Mouse (Mus musculus) intestine, embryonic 16.5 days (tissue): Measurements from ENCODE around the gene Itgam. TPM values are rescaled to one million over a fixed set of nuclear protein-coding genes. Genes with fewer than 3 reads are reported as not detected.
"Not testable (repeated sequence)": the region's sequence is repeated elsewhere in the genome, so short reads cannot be mapped to it uniquely, and the experiment has no call there.

Source experiments
- ATAC-seq: fragments of 200-750 bp; cut with Nextera tagmentation; 2 replicates; pipeline ENCODE4 v1.8.0; 2017; ENCODE audit warnings: moderate TSS enrichment, moderate library complexity
- H3K27ac ChIP-seq: fragments of 300-500 bp; sonication (generic); 2 replicates; pipeline ENCODE4 v1.5.1; 2014; ENCODE audit warnings: mild to moderate bottlenecking, low read length
- H3K27me3 ChIP-seq: fragments of 300-500 bp; sonication (generic); replicated peaks from 2 replicates; pipeline ENCODE4 v1.6.1; 2014; ENCODE audit warnings: low read length, control low read depth, mixed read lengths; ENCODE audit not compliant: control insufficient read depth, insufficient read depth
- H3K36me3 ChIP-seq: fragments of 300-500 bp; sonication (generic); 2 replicates; pipeline ENCODE4 v1.6.1; 2014; ENCODE audit warnings: low read length, control low read depth; ENCODE audit not compliant: control insufficient read depth, insufficient read depth
- H3K4me1 ChIP-seq: fragments of 300-500 bp; sonication (generic); 2 replicates; pipeline ENCODE4 v1.6.1; 2014; ENCODE audit warnings: low read length, control low read depth, mixed read lengths; ENCODE audit not compliant: control insufficient read depth, insufficient read depth
- H3K4me2 ChIP-seq: fragments of 300-500 bp; sonication (generic); 2 replicates; pipeline ENCODE4 v1.6.1; 2014; ENCODE audit warnings: low read depth, low read length, control low read depth
- H3K4me3 ChIP-seq: fragments of 300-500 bp; sonication (generic); 2 replicates; pipeline ENCODE4 v1.5.1; 2014; ENCODE audit warnings: mild to moderate bottlenecking, low read length
- H3K9ac ChIP-seq: fragments of 300-500 bp; sonication (generic); 2 replicates; pipeline ENCODE4 v1.6.1; 2014; ENCODE audit warnings: low read depth, low read length
- H3K9me3 ChIP-seq: fragments of 300-500 bp; sonication (generic); 2 replicates; pipeline ENCODE4 v1.6.1; 2016; ENCODE audit warnings: low read length, control low read depth; ENCODE audit not compliant: control insufficient read depth
- WGBS: fragments of 180-500 bp; shearing (Covaris S2); extraction: QIAGEN DNeasy Blood & Tissue Kit; methylation state at CpG from one replicate; pipeline ENCODE4 v1.1.7; 2014; 5-methylcytosine and 5-hydroxymethylcytosine counted together
- polyA plus RNA-seq: library from polyadenylated mRNA; unstranded; fragments of >200 nt; fragmentation: Nextera tagmentation; extraction: Ambion mirVana; gene quantifications from 2 replicates; pipeline ENCODE4 v1.2.1, GENCODE M21; 2015

Itgam gene
- 2.4 and 2.5 TPM in 2 replicates for polyA plus RNA-seq

- Histone ChIP-seq H3K27ac (no peak within 1 kb of the TSS), H3K9me3 (no peaks in the 10 kb centered on the region), H3K4me1 (0 out of 2 replicates have a peak, but pooled peaks cover 4% of the 10 kb centered on the region), H3K27me3 (no peaks in the 10 kb centered on the region), H3K4me2 (no peak within 1 kb of the TSS), H3K4me3 (no peak within 1 kb of the TSS), H3K9ac (no peak within 1 kb of the TSS), H3K36me3 (no peaks in the 10 kb centered on the region)
- no peak for ATAC-seq
- WGBS, result 85% methylated on average over 7 of the region's 7 CpGs
Observed at GRCm38 (mm10) chr7:128062456-128062855, at the start of gene Itgam, which contains the start of gene Gm49368. Itgam (plus strand) TSS chr7:128062640. Gm49368 (plus strand) TSS chr7:128062683.

- Histone ChIP-seq H3K9me3 (no peaks in the 10 kb centered on the region), H3K4me3 (no peak overlapping the region), H3K9ac (no peak overlapping the region), H3K4me1 (peaks cover 4% of the 10 kb centered on the region; the same call in 1 of the 2 replicates), H3K4me2 (no peak overlapping the region), H3K27me3 (no peaks in the 10 kb centered on the region), H3K36me3 (no peaks in the 10 kb centered on the region), H3K27ac (no peak overlapping the region)
- no peak for ATAC-seq
- WGBS, result 89% methylated on average over 13 of the region's 13 CpGs
Observed at GRCm38 (mm10) chr7:128013116-128013515, 49.3 kb upstream of the Itgam start.

GRCm38 (mm10) chr7:128016134-128016533 is 46.3 kb upstream of the Itgam start:
- H3K4me3 ChIP-seq, H3K9me3 ChIP-seq, H3K27me3 ChIP-seq, H3K36me3 ChIP-seq, H3K4me2 ChIP-seq, H3K4me1 ChIP-seq, H3K9ac ChIP-seq, H3K27ac ChIP-seq: not testable (repeated sequence)
- WGBS, result 58% methylated on average over 5 of the region's 5 CpGs
- peak; percentile 51; the same call in 1 of the 2 replicates for ATAC-seq

GRCm38 (mm10) chr7:128016650-128017049 is 45.8 kb upstream of the Itgam start:
- Histone ChIP-seq H3K9me3 (no peaks in the 10 kb centered on the region), H3K36me3 (no peaks in the 10 kb centered on the region), H3K9ac (no peak overlapping the region), H3K4me2 (no peak overlapping the region), H3K4me1 (no peaks in the 10 kb centered on the region), H3K27ac (no peak overlapping the region), H3K27me3 (no peaks in the 10 kb centered on the region), H3K4me3 (no peak overlapping the region)
- no peak for ATAC-seq
- 75% methylated on average over 6 of the region's 6 CpGs for WGBS

GRCm38 (mm10) chr7:128018275-128018674 is 44.2 kb upstream of the Itgam start:
- H3K36me3 ChIP-seq, result no peaks in the 10 kb centered on the region
- no peaks in the 10 kb centered on the region for H3K27me3 ChIP-seq
- no peak overlapping the region for H3K27ac ChIP-seq
- H3K9me3 ChIP-seq, result no peaks in the 10 kb centered on the region
- no peaks in the 10 kb centered on the region for H3K4me1 ChIP-seq
- no peak overlapping the region for H3K4me3 ChIP-seq
- 90% methylated on average over 3 of the region's 3 CpGs for WGBS
- ATAC-seq, result no peak
- no peak overlapping the region for H3K9ac ChIP-seq
- no peak overlapping the region for H3K4me2 ChIP-seq

GRCm38 (mm10) chr7:128019187-128019586 is 43.3 kb upstream of the Itgam start:
- no peaks in the 10 kb centered on the region for H3K4me1 ChIP-seq
- H3K4me2 ChIP-seq, result no peak overlapping the region
- H3K4me3 ChIP-seq, result no peak overlapping the region
- no peak overlapping the region for H3K27ac ChIP-seq
- no peaks in the 10 kb centered on the region for H3K27me3 ChIP-seq
- no peaks in the 10 kb centered on the region for H3K36me3 ChIP-seq
- H3K9me3 ChIP-seq, result no peaks in the 10 kb centered on the region
- H3K9ac ChIP-seq, result no peak overlapping the region
- ATAC-seq, result peak; percentile 85
- WGBS, result 50% methylated on average over 2 of the region's 2 CpGs

GRCm38 (mm10) chr7:128022974-128023373 is 39.5 kb upstream of the Itgam start:
- H3K9me3 ChIP-seq, result no peaks in the 10 kb centered on the region
- no peaks in the 10 kb centered on the region for H3K4me1 ChIP-seq
- no peak overlapping the region for H3K4me2 ChIP-seq
- no peak overlapping the region for H3K4me3 ChIP-seq
- ATAC-seq, result no peak
- no peak overlapping the region for H3K27ac ChIP-seq
- H3K36me3 ChIP-seq, result no peaks in the 10 kb centered on the region
- no peaks in the 10 kb centered on the region for H3K27me3 ChIP-seq
- WGBS, result 63% methylated on average over 8 of the region's 8 CpGs
- H3K9ac ChIP-seq, result no peak overlapping the region

- Histone ChIP-seq H3K4me2 (no peak overlapping the region), H3K27me3 (no peaks in the 10 kb centered on the region), H3K36me3 (no peaks in the 10 kb centered on the region), H3K4me1 (no peaks in the 10 kb centered on the region), H3K9me3 (no peaks in the 10 kb centered on the region), H3K4me3 (no peak overlapping the region), H3K9ac (no peak overlapping the region), H3K27ac (no peak overlapping the region)
- 92% methylated on average over 4 of the region's 4 CpGs for WGBS
- ATAC-seq, result no peak
Observed at GRCm38 (mm10) chr7:128023565-128023964, 38.9 kb upstream of the Itgam start.

- ATAC-seq, result no peak
- no peak overlapping the region for H3K9ac ChIP-seq
- no peak overlapping the region for H3K27ac ChIP-seq
- H3K27me3 ChIP-seq, result no peaks in the 10 kb centered on the region
- H3K36me3 ChIP-seq, result no peaks in the 10 kb centered on the region
- no peaks in the 10 kb centered on the region for H3K9me3 ChIP-seq
- no peak overlapping the region for H3K4me3 ChIP-seq
- no peaks in the 10 kb centered on the region for H3K4me1 ChIP-seq
- WGBS, result 85% methylated on average over 9 of the region's 9 CpGs
- H3K4me2 ChIP-seq, result no peak overlapping the region
Observed at GRCm38 (mm10) chr7:128024364-128024763, 38.1 kb upstream of the Itgam start.

GRCm38 (mm10) chr7:128024932-128025331 is 37.5 kb upstream of the Itgam start:
- Histone ChIP-seq H3K36me3 (no peaks in the 10 kb centered on the region), H3K27me3 (no peaks in the 10 kb centered on the region), H3K4me2 (no peak overlapping the region), H3K9ac (no peak overlapping the region), H3K4me3 (no peak overlapping the region), H3K27ac (no peak overlapping the region), H3K4me1 (no peaks in the 10 kb centered on the region), H3K9me3 (no peaks in the 10 kb centered on the region)
- 74% methylated on average over 4 of the region's 4 CpGs for WGBS
- no peak for ATAC-seq
